Mouse (Mus musculus): Measurements from ENCODE around the gene Prpsap1. TPM values are rescaled to one million over a fixed set of nuclear protein-coding genes. Genes with fewer than 3 reads are reported as not detected.

Prpsap1 gene
- total and polyA plus RNA-seq, 3 experiments = 79.8 to 114 (median 114) TPM

- TF ChIP-seq NELFE (IDR thresholded peaks at IDR 0.05; ENCODE audit: low read depth, low read length) (no peak), RAD21 (IDR thresholded peaks at IDR 0.05; ENCODE audit: low read depth, low read length) (no peak), MAZ (IDR thresholded peaks at IDR 0.05; ENCODE audit: low read depth, low read length) (no peak), E2F4 (IDR thresholded peaks at IDR 0.05; ENCODE audit: insufficient replicate concordance, low read depth, low read length) (no peak)
Measured at GRCm38 (mm10) chr11:116434967-116435752, 58.8 kb downstream of the Prpsap1 start (continued).

GRCm38 (mm10) chr11:116434287-116434966 is 59.6 kb downstream of the Prpsap1 start:
- Histone ChIP-seq H3K4me3 (replicated peaks in 1 of 3; ENCODE audit: low read depth in 2 of 3, low read length in 2 of 3, poor library complexity in 1 of 3) (peak overlapping the region; percentile 67 to 83 (median 74)), H3K27me3 (replicated peaks) (no peaks in the 10 kb centered on the region), H3K4me1 (ENCODE audit: control insufficient read depth in 1 of 2, insufficient read depth in 2 of 2) (peaks cover 27 to 65% of the 10 kb centered on the region in 2 experiments), H3K36me3 (replicated peaks in 1 of 2; ENCODE audit: control insufficient read depth in 1 of 2, insufficient read depth in 1 of 2, low read length in 1 of 2) (peaks cover 16 to 30% of the 10 kb centered on the region in 2 experiments), H3K4me2 (ENCODE audit: insufficient read depth, low read depth, poor library complexity, severe bottlenecking) (peak overlapping the region; percentile 78; the same call in 1 of the 2 replicates), H3K79me2 (replicated peaks; ENCODE audit: control insufficient read depth, extremely low read depth, insufficient read depth, poor library complexity, severe bottlenecking) (peaks cover 37% of the 10 kb centered on the region), H3K9me3 (replicated peaks; ENCODE audit: low read length) (no peaks in the 10 kb centered on the region), H3K9ac (ENCODE audit: insufficient read depth, low read depth) (peak overlapping the region; percentile 95), H3K27ac (ENCODE audit: insufficient read depth, low read depth) (peak overlapping the region; percentile 81)
- dilution Hi-C loops (cut with MboI; ENCODE audit: extremely low pct_ligation_motif_present, extremely low pct_unique_long_range_greater_than_20kb, low sequenced_read_pairs) (no loop called here), in situ Hi-C loops (cut with MboI; ENCODE audit: low pct_ligation_motif_present, low pct_unique_long_range_greater_than_20kb, low sequenced_read_pairs) (no loop called here)
- TF ChIP-seq ETS1 (conservative IDR thresholded peaks at IDR 0.05; ENCODE audit: low read depth, low read length) = 0 out of 2 replicates have a peak, but pooled peaks have one; percentile 9
- TF ChIP-seq ELF1 (IDR thresholded peaks at IDR 0.05; ENCODE audit: low read depth, low read length) = no peak
- no peak for TF ChIP-seq CHD1 (IDR thresholded peaks at IDR 0.05; ENCODE audit: low read depth, low read length)
- TF ChIP-seq TBP (conservative IDR thresholded peaks at IDR 0.05; ENCODE audit: low read depth, low read length) = no peak
- 0 out of 2 replicates have a peak, but pooled peaks have one; percentile 3 for TF ChIP-seq NELFE (IDR thresholded peaks at IDR 0.05; ENCODE audit: low read depth, low read length)
- peak; percentile 36; the same call in 1 of the 2 replicates for TF ChIP-seq POLR2A (IDR thresholded peaks at IDR 0.05; ENCODE audit: low read depth, low read length)
- TF ChIP-seq SIN3A (IDR thresholded peaks at IDR 0.05; ENCODE audit: low read length) = peak; percentile 93
- no peak for TF ChIP-seq JUN (IDR thresholded peaks at IDR 0.05; ENCODE audit: insufficient read depth, low read depth, low read length)
- peak; percentile 82 for TF ChIP-seq MXI1 (IDR thresholded peaks at IDR 0.05; ENCODE audit: low read depth, low read length)
- 0 out of 2 replicates have a peak, but pooled peaks have one; percentile 16 for TF ChIP-seq MAZ (IDR thresholded peaks at IDR 0.05; ENCODE audit: low read depth, low read length)
- peak; percentile 59; the same call in 1 of the 2 replicates for TF ChIP-seq MAX (IDR thresholded peaks at IDR 0.05; ENCODE audit: low read length)
- TF ChIP-seq MYC (IDR thresholded peaks at IDR 0.05; ENCODE audit: low read depth, low read length) = no peak
- TF ChIP-seq ZMIZ1 (IDR thresholded peaks at IDR 0.05; ENCODE audit: low read depth, low read length) = peak; percentile 20; the same call in 1 of the 2 replicates
- no peak for TF ChIP-seq ZC3H11A (IDR thresholded peaks at IDR 0.05; ENCODE audit: low read depth, low read length)
- no peak for DNase-seq (ENCODE audit: extremely low read depth)

Measured in CH12.LX (cell line).